Mouse (Mus musculus) thymus, adult 2 months (tissue): ENCODE results near the gene Zfand2a. TPM values are rescaled to one million over a fixed set of nuclear protein-coding genes. Genes with fewer than 3 reads are reported as not detected.

Experiments used
- DNase-seq: peaks from one replicate; pipeline ENCODE4 v3.0.0; 2021
- H3K27ac ChIP-seq: fragments of 200-500 bp; 2 replicates; pipeline ENCODE4 v1.5.1; 2012; ENCODE audit warnings: low read length, control low read depth; ENCODE audit not compliant: control insufficient read depth, insufficient read depth
- H3K27me3 ChIP-seq: fragments of 200-500 bp; 2 replicates; pipeline ENCODE4 v1.6.1; 2012; ENCODE audit warnings: mild to moderate bottlenecking, low read length, moderate library complexity, mixed read lengths; ENCODE audit not compliant: control insufficient read depth, insufficient read depth
- H3K36me3 ChIP-seq: fragments of 200-500 bp; 2 replicates; pipeline ENCODE4 v1.6.1; 2012; ENCODE audit warnings: mild to moderate bottlenecking, low read length, moderate library complexity; ENCODE audit not compliant: control insufficient read depth, insufficient read depth
- H3K4me1 ChIP-seq: fragments of 200-500 bp; replicated peaks from 2 replicates; pipeline ENCODE4 v1.6.1; 2012; ENCODE audit warnings: low read length; ENCODE audit not compliant: control insufficient read depth, insufficient read depth
- H3K4me3 ChIP-seq: fragments of 200-500 bp; 2 replicates; pipeline ENCODE4 v1.5.1; 2012; ENCODE audit warnings: mild to moderate bottlenecking, low read length, control low read depth, moderate library complexity; ENCODE audit not compliant: control insufficient read depth, insufficient read depth
- CTCF ChIP-seq: fragments of 200-500 bp; IDR thresholded peaks from 2 replicates; pipeline ENCODE4 v1.5.1; 2012; ENCODE audit warnings: mild to moderate bottlenecking, control low read depth, low read length, moderate library complexity, borderline replicate concordance; ENCODE audit not compliant: control insufficient read depth, poor library complexity, insufficient read depth; ENCODE audit errors: extremely low read depth
- POLR2A ChIP-seq: fragments of 200-500 bp; IDR thresholded peaks from 2 replicates; pipeline ENCODE4 v1.6.1; 2012; ENCODE audit warnings: mild to moderate bottlenecking, low read length, control low read depth, moderate library complexity; ENCODE audit not compliant: control insufficient read depth, poor library complexity, insufficient read depth; ENCODE audit errors: extremely low read depth
- WGBS: fragments of 180-500 bp; shearing (Covaris S2); methylation state at CpG from one replicate; pipeline ENCODE4 v1.1.7; 2018; 5-methylcytosine and 5-hydroxymethylcytosine counted together
- polyA plus RNA-seq: library from polyadenylated mRNA; depleted of rRNA; stranded (reverse); fragments of >200 nt; gene quantifications from 2 replicates; pipeline ENCODE4 v1.2.3, GENCODE M21; 2012

Zfand2a gene
- polyA plus RNA-seq, 1 experiment = 15.9 TPM

GRCm38 (mm10) chr5:139438440-139438839 lies 45.9 kb downstream of the Zfand2a start:
- Histone ChIP-seq H3K4me1 (no peaks in the 10 kb centered on the region), H3K36me3 (no peaks in the 10 kb centered on the region), H3K4me3 (no peak overlapping the region), H3K27ac (no peak overlapping the region), H3K27me3 (no peaks in the 10 kb centered on the region)
- no peak for DNase-seq
- WGBS = 96% methylated on average over 12 of the region's 12 CpGs
- TF ChIP-seq CTCF (no peak), POLR2A (no peak)

DNA sequence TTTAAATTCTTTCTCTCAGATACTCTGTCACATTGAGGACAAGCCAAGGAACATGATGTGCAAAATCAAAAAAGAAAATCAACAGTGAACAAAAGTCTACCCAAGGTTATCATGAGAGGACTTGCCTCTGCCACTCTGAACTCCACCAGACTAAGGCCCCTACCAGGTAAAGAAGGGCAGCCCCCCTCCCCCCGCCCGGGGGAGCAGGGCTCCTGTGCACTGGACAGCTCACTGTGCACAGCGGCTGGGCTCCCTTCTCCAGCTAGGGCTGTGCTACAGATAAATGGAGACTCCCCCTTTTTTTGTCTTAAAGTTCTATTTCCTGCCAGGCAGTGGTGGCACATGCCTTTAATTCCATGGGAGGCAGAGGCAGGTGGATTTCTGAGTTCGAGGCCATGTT lies 46.6 kb downstream of the Zfand2a start:
- H3K27me3 ChIP-seq = no peaks in the 10 kb centered on the region
- no peak overlapping the region for H3K27ac ChIP-seq
- TF ChIP-seq CTCF (no peak), POLR2A (no peak)
- H3K36me3 ChIP-seq = no peaks in the 10 kb centered on the region
- WGBS = 94% methylated on average over 4 of the region's 4 CpGs
- no peak overlapping the region for H3K4me3 ChIP-seq
- no peaks in the 10 kb centered on the region for H3K4me1 ChIP-seq
- DNase-seq = no peak

DNA sequence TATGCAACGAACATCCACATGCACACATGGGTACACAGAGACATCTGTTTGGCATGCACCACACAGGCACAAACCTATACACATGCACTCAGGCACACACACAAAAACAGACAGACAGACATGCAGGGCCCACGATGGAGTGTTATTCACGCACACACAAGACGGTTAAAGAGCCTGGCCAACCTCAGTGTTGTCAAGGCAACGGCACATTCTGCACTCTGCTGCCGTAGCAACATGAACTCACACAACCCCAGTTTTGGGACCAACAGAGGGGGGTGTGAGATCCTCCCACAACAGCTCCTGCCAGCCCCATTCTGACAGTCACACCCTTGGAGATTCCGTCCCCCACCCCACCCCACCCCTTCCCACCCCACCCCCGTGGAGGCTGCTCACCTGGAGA lies 49.4 kb downstream of the Zfand2a start:
- Histone ChIP-seq H3K27me3 (no peaks in the 10 kb centered on the region), H3K4me1 (no peaks in the 10 kb centered on the region), H3K27ac (no peak overlapping the region), H3K36me3 (no peaks in the 10 kb centered on the region), H3K4me3 (no peak overlapping the region)
- DNase-seq = no peak
- WGBS = 81% methylated on average over 8 of the region's 8 CpGs
- TF ChIP-seq CTCF (no peak), POLR2A (no peak)

DNA sequence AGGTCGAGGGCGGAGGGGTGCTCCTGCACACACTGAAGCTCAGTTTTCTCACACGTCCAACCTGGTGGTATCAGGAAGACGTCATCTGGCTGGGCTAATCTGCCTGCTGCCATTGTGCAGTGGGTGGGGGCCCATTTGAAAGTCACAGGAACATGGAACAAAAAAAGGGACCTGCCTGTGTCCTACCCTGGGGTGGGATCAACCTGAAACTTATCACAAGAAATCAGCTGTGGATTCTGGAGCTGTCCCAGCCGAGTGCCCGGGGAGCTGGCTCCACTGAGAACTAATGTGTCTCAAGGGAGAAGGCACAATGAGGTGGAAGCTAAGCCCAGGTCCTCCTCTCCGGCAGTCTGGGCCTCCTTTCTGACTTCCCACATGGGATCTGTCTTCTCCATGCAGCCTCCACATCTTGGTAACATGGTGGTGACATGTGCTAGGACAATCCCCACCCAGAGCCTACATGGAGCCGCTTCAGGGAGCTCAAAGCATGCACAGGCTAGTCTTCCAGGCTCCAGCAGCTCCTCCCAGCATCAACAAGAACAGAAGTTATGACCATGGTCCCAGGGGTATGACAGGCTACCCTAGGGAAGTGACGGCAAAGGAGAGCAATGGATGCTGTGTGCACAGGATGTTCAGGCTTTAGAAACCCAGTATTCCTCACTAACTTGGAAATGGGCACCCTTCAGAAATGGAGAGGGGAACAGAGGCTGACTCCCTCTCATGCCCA lies 50.3 kb downstream of the Zfand2a start:
- WGBS = 93% methylated on average over 9 of the region's 9 CpGs
- H3K27ac ChIP-seq = no peak overlapping the region
- no peak overlapping the region for H3K4me3 ChIP-seq
- no peaks in the 10 kb centered on the region for H3K36me3 ChIP-seq
- no peaks in the 10 kb centered on the region for H3K27me3 ChIP-seq
- TF ChIP-seq CTCF = no peak
- TF ChIP-seq POLR2A = no peak
- DNase-seq = no peak
- H3K4me1 ChIP-seq = peaks cover 5% of the 10 kb centered on the region; the same call in 1 of the 2 replicates

GRCm38 (mm10) chr5:139432747-139433508 lies 51.4 kb downstream of the Zfand2a start:
- Histone ChIP-seq H3K36me3 (no peaks in the 10 kb centered on the region), H3K4me1 (peaks cover 5% of the 10 kb centered on the region; the same call in 1 of the 2 replicates), H3K27ac (no peak overlapping the region), H3K27me3 (no peaks in the 10 kb centered on the region), H3K4me3 (no peak overlapping the region)
- no peak for DNase-seq
- 91% methylated on average over 7 of the region's 7 CpGs for WGBS
- no peak for TF ChIP-seq POLR2A
- TF ChIP-seq CTCF = no peak

DNA sequence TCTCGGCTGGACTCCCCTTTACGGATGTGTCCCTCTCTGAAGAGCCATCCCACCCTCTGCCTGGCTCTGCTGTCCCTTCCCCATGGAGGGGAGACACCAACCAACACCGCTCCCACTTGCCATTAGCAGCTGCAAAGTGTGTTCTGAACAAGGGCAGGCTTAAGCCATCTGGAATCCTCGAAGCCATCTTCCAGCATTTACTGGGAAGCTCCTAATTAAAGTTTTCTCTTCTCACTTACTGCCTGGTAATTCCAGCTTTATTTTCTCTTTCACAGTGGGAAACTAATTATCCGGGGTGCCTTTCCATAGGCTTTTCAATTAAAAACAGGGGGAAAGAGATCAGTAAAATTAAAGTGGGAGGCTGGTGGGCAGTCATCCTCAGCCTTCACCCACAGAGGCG lies 52.0 kb downstream of the Zfand2a start:
- DNase-seq = no peak
- Histone ChIP-seq H3K4me3 (no peak overlapping the region), H3K36me3 (no peaks in the 10 kb centered on the region), H3K4me1 (peaks cover 5% of the 10 kb centered on the region; the same call in 1 of the 2 replicates), H3K27me3 (no peaks in the 10 kb centered on the region), H3K27ac (no peak overlapping the region)
- WGBS = 95% methylated on average over 6 of the region's 6 CpGs
- TF ChIP-seq POLR2A (no peak), CTCF (no peak)
